Mouse (Mus musculus) embryo, embryonic 11.5 days (tissue): ENCODE data around the gene Arrdc3.
"Not testable (repeated sequence)": the region's sequence is repeated elsewhere in the genome, so short reads cannot be mapped to it uniquely, and the experiment has no call there.

Experiments used
- DNase-seq: peaks from one replicate; pipeline ENCODE4 v3.0.0-alpha.2; 2012; ENCODE audit warnings: low read depth, low spot score

The Arrdc3 gene

DNA sequence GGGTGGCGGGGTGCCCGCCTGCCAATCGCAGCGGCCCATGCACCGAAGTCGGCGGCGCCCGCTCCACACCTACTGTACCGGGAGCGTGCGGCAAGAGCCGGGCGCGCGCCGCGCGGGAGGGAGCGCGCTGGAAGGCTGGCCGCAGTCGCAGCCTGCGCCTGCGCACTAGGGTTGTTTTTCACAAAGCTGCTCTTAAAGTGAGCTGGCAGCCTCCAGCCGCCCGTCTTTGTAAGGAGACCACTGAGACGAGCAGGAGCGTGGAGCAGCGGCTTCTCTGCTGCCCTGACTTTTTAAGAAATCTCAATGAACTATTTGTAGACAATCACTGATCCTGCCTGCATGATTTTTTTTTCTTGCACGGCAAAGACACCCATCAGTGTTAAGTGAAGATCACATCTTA lies at the start of gene Arrdc3:
Arrdc3 (plus strand) TSS at position 195 of the 400 bp plus-strand sequence.
- DNase-seq, result peak; percentile 96

DNA sequence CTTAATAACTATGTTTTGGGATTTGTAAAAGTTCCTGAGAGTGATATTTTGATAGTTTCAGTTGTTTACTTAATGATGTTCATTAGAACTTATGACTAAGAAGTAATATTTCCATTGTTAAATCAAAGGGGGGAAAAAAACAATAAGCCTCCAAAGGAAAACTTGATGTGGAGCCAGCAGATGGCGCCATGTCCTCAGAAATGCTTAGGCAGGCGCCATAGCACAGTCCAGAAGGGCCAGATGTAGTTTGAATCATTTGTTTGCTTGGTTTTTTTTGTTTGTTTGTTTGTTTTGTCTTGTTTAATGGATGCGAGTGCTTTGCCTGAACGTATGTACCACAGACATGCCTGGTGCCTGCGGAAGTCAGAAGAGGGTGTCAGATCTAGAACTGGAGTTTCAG lies 21.0 kb upstream of the Arrdc3 start:
- DNase-seq, result peak; percentile 47

- no peak for DNase-seq
These were observed 19.0 kb upstream of the Arrdc3 start for GRCm38 (mm10) chr13:80864195-80864594.

DNA sequence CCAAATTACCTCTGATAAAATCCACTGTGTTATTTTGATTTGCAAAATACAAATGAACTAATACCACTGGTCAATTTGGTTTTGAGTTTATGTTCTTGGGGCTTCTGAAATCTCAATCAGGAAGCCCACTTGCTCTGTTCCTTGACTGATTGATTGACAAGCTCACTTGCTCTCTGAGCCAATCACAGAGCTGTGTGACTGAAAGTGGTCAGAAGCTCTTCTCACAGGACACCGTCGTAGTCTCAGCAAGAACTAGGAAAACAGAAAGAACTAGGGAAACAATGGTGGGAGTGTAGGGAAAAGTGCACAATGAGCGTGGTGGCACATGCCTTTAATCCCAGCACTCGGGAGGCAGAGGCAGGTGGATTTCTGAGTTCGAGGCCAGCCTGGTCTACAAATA lies 8.1 kb upstream of the Arrdc3 start:
- DNase-seq, result no peak

DNA sequence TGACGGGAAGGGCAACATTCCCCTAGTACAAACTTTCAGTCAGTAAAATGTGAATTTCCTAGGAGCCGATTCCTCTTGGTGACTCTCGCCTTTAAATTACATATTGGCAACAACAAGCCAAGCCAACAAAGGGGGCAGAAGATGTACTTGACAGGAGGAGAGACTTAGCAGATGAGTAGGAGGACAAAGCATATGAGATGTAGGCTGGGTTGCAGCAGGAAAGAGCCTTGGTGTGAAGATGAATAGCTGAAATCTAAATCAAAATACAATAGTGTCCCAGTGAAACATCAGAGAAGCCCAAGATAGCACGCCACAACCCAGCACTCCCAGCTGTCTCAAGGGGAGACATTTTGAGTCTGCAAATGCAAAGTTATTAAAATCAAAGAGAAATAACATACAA lies 2.4 kb upstream of the Arrdc3 start:
- no peak for DNase-seq

DNA sequence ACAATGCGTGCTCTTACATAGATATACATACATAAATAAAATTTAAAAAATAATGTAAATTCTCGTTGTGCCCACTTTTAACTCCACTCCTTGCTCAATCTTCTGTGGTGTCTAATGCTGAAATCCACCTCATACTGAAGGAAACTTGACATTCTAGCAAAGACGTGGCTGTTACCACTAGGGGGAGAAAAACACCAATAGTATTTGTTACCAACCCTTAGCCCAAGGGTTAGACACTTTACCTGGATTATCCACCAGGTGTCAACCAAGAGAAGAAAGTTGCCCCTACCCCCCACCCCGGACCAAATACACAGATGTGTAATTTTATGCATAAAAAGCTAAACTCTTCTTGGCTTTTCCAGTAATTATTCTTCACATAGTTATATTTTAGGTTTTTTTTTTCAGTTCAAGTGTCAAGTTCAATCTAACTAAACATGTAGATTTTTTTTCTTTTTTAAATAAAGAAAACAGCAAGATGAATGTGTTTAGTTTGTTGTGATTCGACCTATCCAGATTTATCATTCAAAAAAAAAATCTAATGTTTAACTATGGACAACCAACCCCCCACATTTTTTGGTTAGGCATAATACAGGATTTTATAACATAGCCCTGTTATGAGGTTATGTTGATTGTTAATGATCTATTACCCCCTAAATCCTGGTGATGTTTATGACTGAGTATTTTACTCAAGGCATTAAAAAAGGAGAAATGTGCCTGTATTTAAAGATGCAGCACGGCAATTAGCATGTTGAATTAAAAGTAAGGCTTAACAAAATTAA lies 1.3 kb upstream of the Arrdc3 start:
- peak; percentile 66 for DNase-seq

- peak; percentile 59 for DNase-seq
These were observed 458 bp upstream of the Arrdc3 start for GRCm38 (mm10) chr13:80882716-80883135.

DNA sequence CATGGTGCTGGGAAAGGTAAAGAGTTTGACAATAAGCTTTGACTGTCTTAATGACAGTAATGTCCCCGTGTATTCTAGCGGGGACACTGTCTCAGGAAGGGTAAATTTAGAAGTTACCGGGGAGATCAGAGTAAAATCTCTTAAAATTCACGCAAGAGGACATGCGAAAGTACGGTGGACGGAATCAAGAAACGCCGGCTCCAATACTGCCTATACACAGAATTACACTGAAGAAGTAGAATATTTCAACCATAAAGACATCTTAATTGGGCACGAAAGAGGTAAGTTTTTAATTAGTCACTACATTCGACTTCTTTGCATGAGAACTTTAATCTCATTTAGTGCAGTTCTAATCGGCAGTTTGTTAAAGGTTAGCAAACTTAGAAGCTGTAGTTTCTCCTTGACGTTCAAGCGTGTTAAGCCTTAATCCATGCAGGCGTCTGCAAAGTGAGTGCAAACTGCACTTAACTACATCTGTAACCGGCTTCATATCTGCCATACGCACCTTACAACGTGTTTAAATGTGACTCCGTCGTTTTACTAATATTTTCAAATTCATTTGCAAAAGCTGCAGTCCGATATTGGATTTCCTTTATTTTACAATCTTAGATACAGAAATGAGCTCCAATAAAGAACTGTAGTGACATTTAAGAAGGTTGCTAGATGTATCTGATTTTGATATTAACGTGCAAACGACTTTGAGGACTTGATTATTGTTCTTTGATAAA lies 629 bp downstream of the Arrdc3 start:
- peak; percentile 39 for DNase-seq

GRCm38 (mm10) chr13:80884377-80884983 lies 1.3 kb downstream of the Arrdc3 start:
- DNase-seq, result peak; percentile 79

- peak; percentile 92 for DNase-seq
These were observed 2.1 kb downstream of the Arrdc3 start for GRCm38 (mm10) chr13:80885103-80885833.

DNA sequence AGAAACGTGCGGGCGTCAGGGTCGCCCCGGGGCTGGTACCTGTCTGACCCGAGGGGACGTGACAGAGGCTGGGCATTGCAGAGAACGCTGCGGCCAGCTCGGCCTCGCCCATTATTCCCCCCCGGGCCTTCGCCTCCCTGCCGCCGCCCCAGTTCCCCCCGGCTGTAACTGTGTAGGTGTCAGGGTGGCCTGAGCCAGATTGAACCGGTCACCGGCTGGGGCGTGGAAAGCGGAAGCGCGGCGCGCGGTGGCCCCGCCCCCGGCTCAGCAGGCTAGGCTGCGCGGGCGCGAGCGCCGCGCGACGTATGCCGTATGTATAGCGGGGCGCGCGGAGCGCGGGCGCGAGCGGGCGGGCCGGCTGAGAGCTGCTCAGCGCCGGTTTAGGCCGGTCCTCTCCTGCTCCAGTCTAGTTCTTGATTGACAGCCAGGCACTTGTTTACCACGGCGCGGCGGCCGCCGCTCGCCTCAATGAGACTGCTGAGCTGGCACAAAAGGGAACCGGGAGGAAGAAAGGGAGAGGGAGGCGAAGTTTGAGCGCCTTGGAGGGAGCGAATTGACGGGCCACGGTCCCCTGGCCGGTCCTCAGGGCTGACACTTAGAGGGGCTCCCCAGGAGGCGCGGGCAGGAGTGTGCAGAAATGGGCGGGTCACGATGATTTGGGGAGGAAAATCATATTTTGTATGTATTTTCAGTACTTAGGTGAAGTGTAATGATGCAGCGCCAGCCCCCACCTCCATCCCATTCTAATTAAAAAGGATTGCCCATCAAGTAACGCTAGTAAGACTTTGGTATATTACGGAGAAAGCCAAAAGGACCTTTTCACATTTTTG lies 2.9 kb downstream of the Arrdc3 start:
- peak; percentile 95 for DNase-seq

GRCm38 (mm10) chr13:80886664-80887210 lies 3.6 kb downstream of the Arrdc3 start:
- DNase-seq, result no peak

DNA sequence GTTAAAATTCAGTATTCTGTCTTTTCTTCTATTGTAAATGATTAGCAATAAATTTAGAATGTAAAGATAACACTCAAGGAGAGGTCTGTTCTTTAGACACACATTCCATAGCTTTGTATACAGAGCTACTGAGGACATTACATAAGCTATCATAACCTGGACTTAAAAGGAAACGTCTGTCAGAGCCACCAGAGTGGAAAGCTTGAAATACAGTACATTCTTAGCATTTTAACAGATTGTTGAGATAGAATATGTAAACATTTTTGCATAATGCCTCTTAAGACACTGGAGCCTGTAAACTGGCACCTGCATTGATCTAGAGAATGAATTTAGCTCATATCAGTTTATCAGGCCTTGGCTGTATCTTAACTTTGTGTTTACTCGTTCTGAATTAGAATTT lies 4.7 kb downstream of the Arrdc3 start:
- DNase-seq, result no peak

GRCm38 (mm10) chr13:80894928-80895327 lies 11.7 kb downstream of the Arrdc3 start:
- DNase-seq, result not testable (repeated sequence)

GRCm38 (mm10) chr13:80897411-80897810 lies 14.2 kb downstream of the Arrdc3 start:
- DNase-seq, result no peak

DNA sequence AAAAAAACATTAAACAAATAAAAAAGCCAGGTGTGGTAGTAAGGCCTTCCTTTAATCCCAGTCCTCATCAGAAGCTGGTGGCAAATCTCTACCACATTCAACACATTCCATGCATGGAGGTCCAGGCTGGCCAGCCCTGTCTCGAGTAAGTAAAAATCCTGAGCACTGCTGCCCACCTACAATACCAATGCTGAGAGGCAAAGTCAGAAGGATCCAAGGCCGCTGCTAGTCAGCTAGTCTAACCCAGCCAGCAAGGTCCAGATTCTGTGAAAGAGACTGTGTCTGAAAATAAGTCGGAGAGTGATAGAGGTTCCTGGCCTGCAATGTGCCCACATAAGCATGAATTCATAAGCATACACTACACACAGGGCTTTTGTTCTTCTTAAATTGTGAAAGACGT lies 14.9 kb downstream of the Arrdc3 start:
- no peak for DNase-seq

DNA sequence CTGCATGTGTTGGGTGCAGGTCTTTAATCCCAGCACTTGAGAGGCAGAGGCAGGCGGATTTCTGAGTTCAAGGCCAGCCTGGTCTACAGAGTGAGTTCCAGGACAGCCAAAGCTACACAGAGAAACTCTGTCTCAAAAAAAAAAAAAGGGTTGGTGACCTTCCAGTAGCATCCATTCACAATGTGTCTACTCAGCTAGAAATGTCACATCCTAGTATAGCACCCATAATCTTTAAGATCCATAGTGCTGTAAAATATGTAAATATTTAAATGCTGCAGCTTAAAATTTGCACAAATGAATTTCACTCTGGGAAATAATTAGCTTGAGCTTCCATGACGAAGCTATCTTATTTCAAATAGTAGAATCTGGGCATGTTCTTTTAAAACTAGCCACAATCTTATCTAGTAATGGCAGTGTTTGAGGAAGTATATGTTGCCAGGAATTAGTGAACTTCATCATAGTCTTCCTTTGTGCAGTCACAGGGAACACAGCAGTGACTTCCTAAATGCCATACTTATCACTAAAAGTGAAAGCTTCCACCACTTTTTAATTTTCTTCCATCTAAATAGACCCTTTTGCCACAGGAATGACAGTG lies 16.3 kb downstream of the Arrdc3 start:
- DNase-seq, result no peak

GRCm38 (mm10) chr13:80901432-80901831 lies 18.2 kb downstream of the Arrdc3 start:
- no peak for DNase-seq

- DNase-seq, result no peak
These were observed 19.6 kb downstream of the Arrdc3 start for GRCm38 (mm10) chr13:80902796-80903195.

DNA sequence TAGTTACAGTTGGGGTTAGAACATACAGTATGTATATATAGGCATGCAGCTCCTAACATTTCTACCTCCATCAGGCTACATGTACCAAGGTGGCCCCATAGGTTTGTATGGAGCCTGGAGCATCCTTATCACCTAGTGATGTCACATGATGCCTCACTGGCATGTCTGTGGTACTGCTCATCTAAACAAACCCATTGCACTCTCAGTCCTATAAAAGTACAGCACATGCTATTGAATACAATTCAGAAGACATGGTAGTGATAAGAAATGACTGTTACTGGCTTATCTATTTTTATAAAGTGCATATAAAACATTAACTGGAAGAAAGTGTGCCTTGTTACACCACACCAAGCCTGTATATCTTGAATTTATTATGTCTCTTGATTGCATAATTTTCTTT lies 30.2 kb downstream of the Arrdc3 start:
- no peak for DNase-seq
